Mouse (Mus musculus): ENCODE results near the gene Aipl1. TPM values are rescaled to one million over a fixed set of nuclear protein-coding genes. Genes with fewer than 3 reads are reported as not detected.
A peak's percentile ranks its signal among the peaks of the same experiment; 100 is the strongest.
"Not testable (repeated sequence)": the region's sequence is repeated elsewhere in the genome, so short reads cannot be mapped to it uniquely, and the experiment has no call there.

The Aipl1 gene
- total RNA-seq, 2 experiments from 2014 or later = not detected

- peak; percentile 38 to 67 for DNase-seq (ENCODE audit: low spot score in 2 of 2)
- H3K4me3 ChIP-seq = peak overlapping the region; percentile 30
- no peak for TF ChIP-seq CTCF (conservative IDR thresholded peaks at IDR 0.05)
- peak overlapping the region; percentile 79 for H3K27ac ChIP-seq
Measured at GRCm38 (mm10) chr11:71995968-71996511, 41.3 kb downstream of the Aipl1 start.

- no peak for DNase-seq (ENCODE audit: low spot score in 2 of 2)
- Histone ChIP-seq H3K4me3 (no peak overlapping the region), H3K27ac (0 out of 2 replicates have a peak overlapping the region, but pooled peaks have one; percentile 65)
- no peak for TF ChIP-seq CTCF (conservative IDR thresholded peaks at IDR 0.05)
Measured at GRCm38 (mm10) chr11:71992438-71992837, 44.9 kb downstream of the Aipl1 start.

DNA sequence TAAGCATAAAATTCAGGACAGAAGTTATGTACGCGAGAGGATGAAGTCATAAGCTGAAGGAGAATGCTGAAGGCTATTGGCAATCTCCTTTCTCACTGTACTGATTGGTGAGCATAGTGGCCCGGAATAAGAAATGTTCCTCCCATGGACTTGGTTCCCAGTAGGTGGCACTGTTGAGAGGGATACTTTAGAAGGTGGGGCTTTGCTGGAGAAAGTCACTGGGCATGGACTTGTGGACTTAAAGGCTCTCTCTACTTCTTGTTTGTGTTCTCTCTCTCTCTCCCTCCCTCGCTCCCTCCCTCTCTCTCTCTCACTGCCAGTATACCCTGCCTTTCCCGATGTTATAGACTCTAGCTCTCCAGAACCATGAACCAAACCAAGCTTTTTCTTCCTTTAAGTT, 45.8 kb downstream of the Aipl1 start:
- peak overlapping the region; percentile 65 for H3K27ac ChIP-seq
- no peak overlapping the region for H3K4me3 ChIP-seq
- DNase-seq (ENCODE audit: low spot score in 2 of 2) = peak in 1 of 2 experiments; percentile 49
- TF ChIP-seq CTCF (conservative IDR thresholded peaks at IDR 0.05) = peak; percentile 80

DNA sequence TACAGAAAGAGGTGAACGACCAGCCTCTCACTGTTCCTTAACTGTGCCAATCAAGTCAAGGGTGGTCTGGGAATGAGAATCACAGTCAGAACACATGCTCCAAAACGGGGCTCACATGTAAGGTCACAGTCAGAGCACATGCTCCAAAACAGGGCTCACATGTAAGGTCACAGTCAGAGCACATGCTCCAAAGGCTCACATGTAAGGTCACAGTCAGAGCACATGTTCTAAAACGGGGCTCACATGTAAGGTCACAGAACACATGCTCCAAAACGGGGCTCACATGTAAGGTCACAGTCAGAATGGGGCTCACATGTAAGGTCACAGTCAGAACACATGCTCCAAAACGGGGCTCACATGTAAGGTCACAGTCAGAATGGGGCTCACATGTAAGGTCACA, 47.9 kb downstream of the Aipl1 start:
- H3K4me3 ChIP-seq; DNase-seq (ENCODE audit: low spot score in 2 of 2): not testable (repeated sequence)

GRCm38 (mm10) chr11:71987159-71988150, 49.9 kb downstream of the Aipl1 start:
- TF ChIP-seq CTCF (conservative IDR thresholded peaks at IDR 0.05) = no peak
- no peak for DNase-seq (ENCODE audit: low spot score in 2 of 2)
- Histone ChIP-seq H3K27ac (no peak overlapping the region), H3K4me3 (no peak overlapping the region)

More for the DNA sequence above, 47.9 kb downstream of the Aipl1 start:
- H3K27ac ChIP-seq = not testable (repeated sequence)

- Histone ChIP-seq H3K4me3 (no peak overlapping the region), H3K27ac (peak overlapping the region; percentile 67)
- TF ChIP-seq CTCF (conservative IDR thresholded peaks at IDR 0.05) = no peak
- DNase-seq (ENCODE audit: low spot score in 2 of 2) = no peak
Measured at GRCm38 (mm10) chr11:71985783-71986182, 51.5 kb downstream of the Aipl1 start.

DNA sequence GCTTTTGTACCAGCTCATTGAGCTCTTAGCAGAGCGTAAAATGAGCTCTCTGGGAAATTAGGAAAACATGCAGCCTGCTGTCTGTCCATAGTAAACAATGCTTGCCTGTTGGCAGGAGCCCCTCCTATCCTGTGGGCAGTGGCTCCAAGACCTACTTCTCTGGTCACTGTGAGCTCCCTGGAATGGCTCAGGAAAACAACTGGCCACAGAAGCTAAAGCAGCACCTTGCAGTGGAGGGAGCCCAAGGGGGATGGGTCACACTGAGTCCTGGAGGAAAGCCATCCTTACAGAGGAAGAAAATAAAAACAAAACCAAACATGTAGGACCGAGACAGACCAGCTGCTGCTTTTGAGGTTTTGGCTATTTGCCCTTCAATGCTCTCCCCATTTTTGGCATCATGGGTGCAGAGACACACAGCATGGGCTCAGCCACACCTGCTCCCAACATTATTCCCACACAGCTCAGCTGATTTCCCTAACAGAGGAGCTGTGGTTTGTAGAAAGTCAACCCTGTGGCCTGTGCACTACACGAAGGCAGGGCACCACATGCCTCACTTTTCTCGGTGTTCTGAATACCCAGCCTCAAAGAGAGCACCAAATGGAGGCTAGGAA, 52.1 kb downstream of the Aipl1 start:
- no peak for TF ChIP-seq CTCF (conservative IDR thresholded peaks at IDR 0.05)
- Histone ChIP-seq H3K27ac (peak overlapping the region; percentile 67; the same call in 1 of the 2 replicates), H3K4me3 (no peak overlapping the region)
- peak in 1 of 2 experiments; percentile 34 for DNase-seq (ENCODE audit: low spot score in 2 of 2)

DNA sequence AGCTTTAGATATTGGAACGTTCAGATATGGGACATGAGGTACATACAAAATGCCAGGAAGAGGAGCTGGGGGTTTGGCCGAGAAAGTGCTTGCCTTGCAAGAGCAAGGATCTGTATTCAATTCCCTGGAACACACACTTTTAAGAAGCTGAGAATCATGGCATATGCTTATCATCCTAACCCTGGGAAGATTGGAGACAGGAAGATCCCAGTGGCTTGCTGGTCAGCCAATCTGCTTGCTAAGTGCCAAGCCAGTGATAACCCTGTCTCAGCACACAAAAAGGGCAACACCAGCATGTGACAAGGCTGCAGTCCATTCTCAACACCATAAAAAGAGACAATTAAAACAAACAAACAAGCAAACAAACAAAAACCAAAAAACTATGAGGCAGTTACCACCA, 53.2 kb downstream of the Aipl1 start:
- no peak for DNase-seq (ENCODE audit: low spot score in 2 of 2)
- no peak for TF ChIP-seq CTCF (conservative IDR thresholded peaks at IDR 0.05)
- Histone ChIP-seq H3K27ac (no peak overlapping the region), H3K4me3 (no peak overlapping the region)

Other genes starting within 250 kb of the Aipl1 start
- gene Pimreg, start 4.5 kb upstream of the Aipl1 start, total RNA-seq (2021) = under 1 TPM; 0.90 to 0.93 TPM
- 10 to 100 TPM; 29.3 to 30.0 TPM for gene Pitpnm3, start 98.3 kb upstream of the Aipl1 start, total RNA-seq (2021)
- 10 to 100 TPM; 11.0 to 14.1 TPM for gene Gm43951, start 169.3 kb upstream of the Aipl1 start, total RNA-seq (2021)
- gene 4933427D14Rik, start 169.9 kb upstream of the Aipl1 start, total RNA-seq (2021) = 10 to 100 TPM; 28.9 to 31.1 TPM
- 10 to 100 TPM; 30.8 to 31.1 TPM for gene Txndc17, start 170.0 kb upstream of the Aipl1 start, total RNA-seq (2021)
- 10 to 100 TPM; 14.5 to 14.6 TPM for gene Med31, start 178.1 kb upstream of the Aipl1 start, total RNA-seq (2021)
- 1 to 10 TPM; 6.6 to 7.5 TPM for gene Slc13a5, start 229.7 kb upstream of the Aipl1 start, total RNA-seq (2021)